Mouse (Mus musculus) monocyte, adult 5-6 weeks (primary cell): ENCODE results near the gene Jag2. TPM values are rescaled to one million over a fixed set of nuclear protein-coding genes. Genes with fewer than 3 reads are reported as not detected.
A peak's percentile ranks its signal among the peaks of the same experiment; 100 is the strongest.

Experiments used
- ATAC-seq: fragments of 153-309, 156-312 bp; replicated peaks from 2 replicates; pipeline ENCODE4 v1.8.0; 2017; ENCODE audit warnings: mild to moderate bottlenecking; ENCODE audit not compliant: low TSS enrichment, insufficient number of reproducible peaks, severe bottlenecking, poor library complexity, low FRiP score
- total RNA-seq: library from RNA; stranded (forward); fragments of 200-1000, 200-491, 200-594 nt; gene quantifications from 3 replicates; pipeline ENCODE4 v1.2.3, GENCODE M21; 2017

The Jag2 gene
- total RNA-seq = 0.11 to 3.6 TPM (median 3.4 TPM) in 3 replicates

DNA sequence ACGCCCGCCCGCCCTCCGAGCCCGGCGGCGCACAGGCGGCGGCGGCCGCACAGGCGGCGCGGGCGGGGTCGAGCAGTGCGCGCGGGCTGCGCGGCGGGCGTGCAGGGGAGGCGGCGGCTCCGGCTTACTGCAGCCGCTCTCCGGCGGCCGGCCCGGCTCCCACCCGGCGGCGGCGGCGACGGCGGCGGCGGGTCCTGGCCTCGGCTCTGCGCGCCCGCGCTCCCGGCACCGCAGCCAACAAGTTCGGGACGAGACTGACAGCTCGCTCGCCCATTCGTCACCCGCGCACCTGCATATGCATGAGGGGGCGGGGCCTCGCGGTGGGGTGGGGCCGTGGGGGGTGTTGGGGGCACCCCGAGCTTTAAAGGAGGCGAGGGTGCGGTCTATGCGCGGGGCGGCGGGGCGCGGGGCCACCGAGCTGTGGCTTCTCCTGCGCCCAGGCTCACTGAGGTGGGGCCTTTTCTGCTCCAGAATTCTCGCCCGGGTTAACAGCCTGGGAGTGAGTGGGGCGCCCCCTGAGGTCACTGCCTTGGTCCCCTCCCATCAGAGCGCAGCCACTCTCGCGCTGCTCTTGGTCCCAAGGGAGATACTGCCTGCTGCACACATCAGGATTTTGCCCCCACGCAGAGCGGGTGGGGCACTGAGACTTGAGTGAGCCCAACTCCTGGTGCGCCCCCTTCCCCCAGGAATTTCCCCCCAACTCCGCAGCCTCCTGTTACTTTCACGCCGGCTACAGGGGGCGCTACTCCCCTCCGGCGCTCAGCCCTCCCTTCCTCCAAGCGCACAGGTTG, at the start of gene Jag2:
TSS of gene Jag2 (minus strand) at position 215 of the 791 bp plus-strand sequence.
- ATAC-seq = no peak

- ATAC-seq = no peak
Observed at GRCm38 (mm10) chr12:112977156-112977555, 47.6 kb upstream of the Jag2 start.

DNA sequence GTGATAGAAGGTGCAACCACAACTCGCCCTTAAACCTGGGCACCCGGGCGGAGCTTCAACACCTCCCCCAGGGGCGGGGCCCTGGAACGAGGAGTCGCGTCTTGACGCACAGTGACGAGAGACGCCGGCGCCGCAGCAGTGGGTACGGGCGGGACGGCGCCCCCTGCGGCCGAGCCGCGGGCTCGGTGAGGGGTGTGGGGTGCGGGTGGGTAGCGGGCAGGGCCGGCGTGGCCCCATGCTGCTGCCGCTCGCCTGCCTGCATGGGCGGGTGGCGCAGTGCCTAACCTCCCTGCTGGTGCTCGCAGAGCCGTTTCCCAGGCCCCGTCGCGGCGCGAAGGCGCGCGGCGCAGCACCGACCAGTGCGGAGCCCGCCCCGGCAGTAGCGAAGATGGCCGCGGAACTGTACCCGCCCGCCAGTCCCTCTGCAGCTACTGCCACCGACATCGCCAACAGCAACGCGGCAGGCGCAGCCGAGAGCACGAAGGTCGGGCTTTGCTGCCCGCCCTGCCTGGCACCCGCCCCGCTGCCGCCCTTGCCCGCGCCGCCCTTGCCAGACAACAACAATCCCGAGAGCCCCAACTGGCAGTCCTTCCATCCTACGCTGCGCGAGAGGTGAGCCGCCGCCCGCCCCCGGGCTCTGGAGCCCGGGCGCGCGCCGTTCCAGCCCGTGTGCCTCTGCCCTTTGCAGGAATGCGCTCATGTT, 46.9 kb upstream of the Jag2 start, which contains the start of gene Btbd6:
TSS of gene Btbd6 (plus strand) at position 112 of the 703 bp plus-strand sequence.
- ATAC-seq = 0 out of 2 replicates have a peak, but pooled peaks have one; percentile 47

DNA sequence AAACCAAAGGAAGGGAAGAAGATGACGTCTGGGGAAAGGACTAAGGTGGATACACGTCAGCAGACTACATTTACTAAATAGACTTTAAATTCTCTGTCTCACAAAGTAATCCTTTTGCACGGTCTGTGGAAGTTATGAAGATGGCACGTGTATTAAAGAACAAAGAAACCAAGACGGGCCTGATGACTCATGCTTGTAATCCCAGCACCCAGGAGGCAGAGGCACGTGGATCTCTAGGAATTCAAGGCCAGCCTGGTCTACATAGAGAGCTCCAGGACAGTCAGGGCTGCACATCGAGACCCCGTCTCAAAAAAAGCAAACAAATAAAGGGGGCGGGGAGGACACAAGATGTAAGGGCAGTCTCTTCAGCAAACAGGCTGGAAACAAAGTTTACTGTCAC, 45.2 kb upstream of the Jag2 start:
- no peak for ATAC-seq

DNA sequence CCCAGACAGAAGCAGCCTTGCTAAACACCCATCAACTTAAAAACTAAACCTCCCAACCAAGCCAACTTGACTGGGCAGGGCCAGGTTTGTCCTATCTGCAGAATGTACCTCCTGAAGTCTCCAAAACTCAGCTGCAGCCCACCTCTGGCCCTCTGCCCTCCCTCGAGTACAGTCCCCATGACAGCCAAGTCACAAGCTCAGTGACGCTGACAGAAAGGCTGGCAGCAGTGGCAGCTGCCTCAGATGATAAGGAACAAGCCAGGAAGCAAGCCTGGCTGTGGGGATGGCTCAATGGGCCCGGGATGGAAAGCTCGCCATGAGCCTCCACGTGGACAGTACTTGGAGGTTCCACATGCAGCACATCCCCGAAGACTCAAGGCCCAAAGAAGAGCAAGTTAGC, 40.0 kb upstream of the Jag2 start:
- no peak for ATAC-seq

- ATAC-seq = no peak
Observed at GRCm38 (mm10) chr12:112968943-112969342, 39.4 kb upstream of the Jag2 start.

GRCm38 (mm10) chr12:112965783-112966182, 36.2 kb upstream of the Jag2 start:
- ATAC-seq = no peak

- ATAC-seq = no peak
Observed at GRCm38 (mm10) chr12:112961872-112962271, 32.3 kb upstream of the Jag2 start.

DNA sequence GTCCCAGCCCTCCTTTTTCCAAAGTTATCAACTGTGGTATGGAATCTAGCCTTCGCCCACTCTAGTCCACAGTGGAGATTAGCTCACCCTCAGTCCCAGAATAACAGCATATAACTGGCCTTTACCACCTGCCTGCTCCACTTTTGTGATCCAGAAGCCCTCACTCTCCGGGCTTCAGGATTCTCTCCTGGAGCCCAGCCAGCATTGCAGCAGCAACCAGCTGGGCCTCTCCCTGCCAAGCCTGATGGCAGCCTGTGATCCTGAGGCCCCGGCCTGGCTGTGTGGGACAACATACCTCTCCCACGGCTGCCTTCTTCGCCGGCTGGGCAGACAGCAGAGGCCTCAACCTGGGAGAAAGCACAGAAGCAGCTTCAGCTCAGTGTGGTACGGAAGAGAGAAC, 31.9 kb upstream of the Jag2 start:
- no peak for ATAC-seq

DNA sequence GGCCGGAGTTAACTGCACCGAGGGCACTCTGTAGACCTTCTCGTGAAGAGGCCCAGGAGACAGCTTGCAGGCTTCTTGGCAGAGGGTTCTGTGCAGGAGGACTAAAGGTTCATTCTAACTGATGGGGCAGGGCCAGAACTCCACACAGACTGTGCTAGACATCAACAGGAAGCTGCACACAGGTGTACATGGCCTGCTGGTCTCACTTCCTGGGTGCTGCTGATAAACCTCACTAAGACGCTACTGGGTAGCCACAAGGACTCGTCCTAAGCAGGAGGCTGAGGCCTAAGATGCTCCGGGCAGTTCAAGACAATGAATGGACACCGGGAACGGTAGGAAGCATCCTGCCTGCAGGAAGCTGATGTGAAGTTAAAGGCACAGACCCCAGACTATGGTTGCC, 29.8 kb upstream of the Jag2 start:
- ATAC-seq = no peak

- ATAC-seq = no peak
Observed at GRCm38 (mm10) chr12:112958303-112958702, 28.7 kb upstream of the Jag2 start.

- ATAC-seq = peak; percentile 60; the same call in 1 of the 2 replicates
Observed at GRCm38 (mm10) chr12:112955800-112956199, 26.2 kb upstream of the Jag2 start.

DNA sequence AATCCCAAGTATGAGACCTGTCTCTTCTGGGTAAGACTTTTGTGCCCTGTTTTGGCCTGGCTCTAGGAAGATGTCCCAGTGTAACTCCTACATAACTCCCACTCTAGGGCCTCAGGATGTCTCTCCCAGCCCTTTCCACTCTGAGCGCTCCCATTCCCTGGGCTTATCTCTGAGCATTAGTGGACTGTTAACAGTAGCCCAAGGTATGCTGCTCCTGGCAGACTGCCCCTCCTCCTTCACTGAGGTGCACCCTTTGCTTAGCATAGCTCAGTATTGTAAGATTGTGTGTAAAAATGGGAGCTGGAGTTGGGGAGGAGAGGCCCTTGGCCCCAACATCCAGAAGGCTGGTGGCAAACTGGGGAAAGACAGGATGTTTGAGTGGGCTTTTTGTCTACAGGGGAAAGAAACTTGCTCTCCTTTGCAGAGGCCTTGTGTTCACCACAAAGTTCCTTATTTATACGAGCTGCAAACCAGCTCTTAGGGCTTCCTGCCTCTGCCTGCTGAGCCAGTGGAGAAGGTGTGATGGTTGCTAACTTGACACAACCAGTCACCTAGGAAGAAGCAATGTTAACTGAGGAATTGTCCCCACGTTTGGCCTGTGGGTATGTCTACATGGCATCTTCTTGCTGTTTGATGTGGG, 23.5 kb upstream of the Jag2 start:
- no peak for ATAC-seq

DNA sequence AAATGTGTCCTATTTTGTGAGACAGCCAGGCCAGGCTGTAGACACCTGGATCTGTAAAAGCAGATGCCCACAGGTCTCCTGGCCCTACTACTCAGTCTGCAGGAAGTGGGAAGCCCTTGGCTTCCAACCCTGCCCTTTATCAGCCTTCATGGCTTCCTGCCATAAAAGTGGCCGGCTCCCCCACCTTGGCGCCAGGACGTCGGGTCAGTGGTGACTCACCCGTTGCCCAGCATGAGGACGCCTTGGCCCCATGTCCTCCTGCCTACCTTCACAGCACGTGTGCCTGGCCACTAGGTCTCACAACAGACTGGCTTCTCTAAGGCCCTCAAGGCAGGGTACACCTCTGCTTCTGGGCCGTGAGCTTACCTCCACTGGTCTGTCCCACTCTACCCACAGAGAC, 22.9 kb upstream of the Jag2 start:
- no peak for ATAC-seq

- ATAC-seq = no peak
Observed at GRCm38 (mm10) chr12:112951150-112951842, 21.7 kb upstream of the Jag2 start.

DNA sequence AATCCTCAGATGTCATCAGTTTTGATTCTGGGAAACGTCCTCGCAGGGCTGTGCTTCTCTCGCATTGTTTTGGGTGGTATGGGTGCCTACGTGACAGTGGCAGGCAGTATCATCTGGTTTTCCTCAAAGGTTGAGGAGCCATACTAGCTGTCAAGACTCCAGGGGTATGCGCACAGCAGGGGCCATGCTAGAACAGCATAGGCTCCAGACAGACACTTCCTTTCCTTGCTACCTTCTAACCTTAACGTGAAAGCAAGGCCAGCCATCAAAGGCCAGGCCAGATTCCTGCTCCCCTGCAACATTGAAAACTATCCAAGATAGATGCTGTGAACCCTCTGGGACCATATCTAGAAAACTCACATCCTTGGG, 21.2 kb upstream of the Jag2 start:
- no peak for ATAC-seq

DNA sequence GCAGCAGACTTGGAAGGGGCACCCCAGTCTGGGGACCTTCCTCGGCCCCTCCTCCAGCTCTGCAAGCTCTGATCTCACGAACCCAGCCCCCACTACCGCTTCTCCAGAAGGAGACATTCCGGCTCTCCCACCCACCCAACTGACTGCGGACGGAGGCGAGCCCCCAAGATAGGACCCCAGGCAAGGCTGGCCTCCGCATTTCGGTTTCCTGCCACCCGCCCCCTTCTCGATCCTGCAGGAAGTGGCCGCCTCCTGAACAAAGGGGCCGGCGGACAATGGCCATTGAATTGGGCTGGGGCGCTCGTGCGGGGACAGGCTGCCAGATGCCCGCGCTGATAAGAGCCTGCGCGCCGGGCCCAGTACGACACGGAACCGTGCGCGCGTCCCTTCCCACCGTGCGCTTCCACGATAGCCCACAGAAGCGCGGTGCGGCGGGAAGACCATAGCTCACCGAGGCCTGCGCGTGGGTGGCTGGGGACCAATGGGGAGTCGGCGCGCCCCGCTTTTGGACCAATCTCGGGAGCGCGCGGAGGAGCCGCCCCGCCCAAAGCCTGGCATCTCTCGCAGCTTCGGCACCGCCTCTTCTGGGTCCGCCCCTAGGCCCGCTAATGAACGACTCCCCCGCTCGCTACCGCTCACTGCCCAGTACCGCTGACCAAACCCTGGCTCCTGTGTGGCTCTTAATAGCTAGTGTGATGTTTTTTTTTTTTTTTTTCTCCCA, 20.6 kb upstream of the Jag2 start:
- ATAC-seq = peak; percentile 51

- no peak for ATAC-seq
Observed at GRCm38 (mm10) chr12:112947307-112947706, 17.7 kb upstream of the Jag2 start.
